Mouse (Mus musculus): ENCODE measurements around the gene Tas2r143. TPM values are rescaled to one million over a fixed set of nuclear protein-coding genes. Genes with fewer than 3 reads are reported as not detected.

Tas2r143 gene
- under 1 TPM in 1 of 2 experiments, not detected in 1; 0.39 TPM for total RNA-seq (2021)

DNA sequence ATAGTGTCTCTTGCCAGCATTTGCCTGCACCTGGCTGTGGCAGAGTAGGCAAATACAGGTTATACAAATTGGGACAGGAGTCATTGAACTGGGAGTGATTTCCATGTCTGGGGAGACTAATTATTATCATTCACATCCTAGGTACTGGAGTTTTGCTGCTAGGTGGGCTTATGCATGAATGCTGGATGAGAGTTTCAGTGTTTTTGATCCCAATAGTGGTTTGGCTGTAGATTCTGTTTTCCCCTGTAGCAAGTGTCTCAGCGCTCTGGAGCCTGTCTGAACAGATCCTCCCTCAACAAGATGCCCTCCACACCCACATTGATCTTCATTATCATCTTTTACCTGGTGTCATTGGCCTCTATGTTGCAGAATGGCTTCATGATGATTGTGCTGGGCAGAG, at the start of gene Tas2r143:
Gene Tas2r143 (plus strand): TSS at position 301 of the 400 bp plus-strand sequence.
- intact Hi-C loops (cut with DNase I): no loop called here
- DNase-seq (ENCODE audit: low spot score): no peak

DNA sequence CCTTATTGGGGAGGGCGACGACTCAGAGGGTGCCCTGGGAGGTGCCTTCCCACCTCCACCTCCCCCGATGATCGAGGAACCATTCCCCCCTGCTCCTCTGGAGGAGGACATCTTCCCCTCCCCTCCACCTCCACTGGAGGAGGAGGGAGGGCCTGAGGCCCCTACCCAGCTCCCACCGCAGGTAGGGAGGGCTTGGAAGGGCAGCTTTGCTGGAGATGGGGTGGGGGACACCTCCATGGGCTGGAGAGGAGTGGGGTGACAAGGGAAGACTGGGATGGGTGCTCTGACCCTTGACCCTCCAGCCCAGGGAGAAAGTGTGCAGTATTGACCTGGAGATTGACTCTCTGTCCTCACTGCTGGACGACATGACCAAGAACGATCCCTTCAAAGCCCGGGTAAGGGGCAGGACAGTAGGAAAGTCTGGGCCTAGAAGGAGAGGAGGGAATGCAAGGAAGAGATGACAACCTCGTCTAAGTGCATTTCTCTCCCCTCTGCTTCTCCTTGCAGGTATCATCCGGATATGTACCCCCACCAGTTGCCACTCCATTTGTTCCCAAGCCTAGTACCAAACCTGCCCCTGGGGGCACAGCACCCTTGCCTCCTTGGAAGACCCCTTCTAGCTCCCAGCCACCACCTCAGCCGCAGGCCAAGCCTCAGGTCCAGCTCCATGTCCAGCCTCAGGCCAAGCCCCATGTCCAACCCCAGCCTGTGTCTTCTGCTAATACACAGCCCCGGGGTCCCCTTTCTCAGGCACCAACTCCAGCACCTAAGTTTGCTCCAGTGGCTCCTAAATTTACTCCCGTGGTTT, 48.9 kb upstream of the Tas2r143 start:
- no peak for DNase-seq (ENCODE audit: low spot score)
- intact Hi-C loops (cut with DNase I): loop anchor here (1.0 kb wide), 1 partner anchor 24 kb away; no protein-coding TSS in a partner anchor

- no peak for DNase-seq (ENCODE audit: low spot score)
- intact Hi-C loops (cut with DNase I): no loop called here
Measured at GRCm38 (mm10) chr6:42351776-42352485, 48.1 kb upstream of the Tas2r143 start.

DNA sequence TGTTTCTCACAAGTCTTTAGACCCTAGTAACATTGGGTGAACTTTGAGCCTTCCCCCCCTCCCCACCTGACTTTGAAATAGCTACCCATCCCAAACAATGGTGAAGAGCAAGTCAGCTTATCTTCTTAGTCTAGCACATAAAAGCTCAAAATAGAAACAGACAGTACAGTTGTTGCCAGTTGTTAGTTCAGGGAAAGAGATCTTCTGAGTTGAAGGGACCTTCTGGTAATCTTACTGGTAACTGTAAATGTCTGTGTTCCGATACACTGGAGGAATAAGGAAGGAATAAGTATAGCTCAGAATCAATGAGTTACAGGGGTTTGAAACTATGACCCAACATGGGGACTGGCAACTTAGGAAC, 47.6 kb upstream of the Tas2r143 start:
- DNase-seq (ENCODE audit: low spot score): no peak
- intact Hi-C loops (cut with DNase I): no loop called here

DNA sequence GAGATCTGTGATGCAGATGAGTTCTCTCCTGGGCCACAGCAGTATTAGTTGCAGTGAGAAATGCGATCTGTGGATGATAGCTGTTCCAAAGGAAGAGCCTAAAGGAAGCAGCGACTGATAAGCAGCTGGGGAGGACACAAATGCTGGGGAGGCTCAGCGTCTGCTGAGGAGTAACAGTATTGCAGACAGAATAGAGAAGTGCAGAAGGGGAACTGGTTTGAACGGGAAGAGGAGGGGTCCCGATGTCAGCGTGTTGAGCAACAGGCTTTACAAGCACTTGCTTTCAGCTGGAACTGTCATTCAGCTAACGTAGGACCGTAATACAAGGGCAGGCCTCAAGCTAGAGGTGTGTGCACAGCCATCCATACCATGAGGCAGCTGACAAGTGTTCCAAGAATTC, 46.9 kb upstream of the Tas2r143 start:
- DNase-seq (ENCODE audit: low spot score): no peak
- intact Hi-C loops (cut with DNase I): no loop called here

DNA sequence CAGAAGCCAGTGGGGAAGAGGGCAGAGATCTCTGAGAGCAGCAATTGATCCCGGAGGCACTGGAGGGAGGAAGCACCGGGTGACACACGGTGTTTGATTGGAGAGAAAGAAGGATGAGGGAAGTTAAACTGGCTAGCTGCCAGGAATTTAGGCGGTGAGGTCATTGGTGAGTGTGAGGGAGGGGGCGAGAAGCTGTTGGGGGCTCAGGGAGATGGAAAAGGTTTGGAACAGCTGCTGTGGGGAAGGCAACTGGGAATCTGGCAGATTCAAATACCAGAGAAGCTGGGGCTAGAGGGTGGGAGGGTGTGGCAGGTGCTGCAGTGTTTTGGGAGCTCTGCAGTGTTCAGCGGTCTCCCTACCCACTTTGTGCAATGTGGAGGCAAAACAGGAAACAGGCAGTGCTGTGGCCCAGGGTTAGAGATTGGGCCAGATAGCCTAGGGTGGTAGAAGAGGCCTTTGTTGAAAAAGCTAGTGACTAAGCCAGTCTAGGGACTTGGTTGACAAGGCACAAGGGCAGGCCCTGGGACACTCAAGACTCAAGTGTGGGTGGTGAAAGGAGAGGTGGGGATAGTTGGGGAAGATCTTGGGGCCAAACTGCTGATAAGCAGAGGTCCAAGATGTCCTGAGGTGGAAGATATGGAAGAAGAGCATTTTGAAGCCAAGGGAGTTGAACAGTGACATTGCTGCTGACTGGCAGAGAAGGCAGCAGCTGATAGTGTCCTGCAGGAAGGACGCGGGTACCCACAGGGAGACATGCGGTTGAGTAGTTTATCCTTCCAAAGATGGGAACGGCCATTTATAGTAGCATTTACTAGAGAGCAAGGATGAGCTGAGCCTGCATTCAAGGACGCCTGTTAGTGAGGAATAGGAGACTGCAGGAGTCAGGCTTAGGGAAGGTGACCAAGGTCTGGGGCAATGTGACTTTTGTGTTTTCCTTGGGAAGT, 45.7 kb upstream of the Tas2r143 start:
- DNase-seq (ENCODE audit: low spot score): no peak
- intact Hi-C loops (cut with DNase I): no loop called here

DNA sequence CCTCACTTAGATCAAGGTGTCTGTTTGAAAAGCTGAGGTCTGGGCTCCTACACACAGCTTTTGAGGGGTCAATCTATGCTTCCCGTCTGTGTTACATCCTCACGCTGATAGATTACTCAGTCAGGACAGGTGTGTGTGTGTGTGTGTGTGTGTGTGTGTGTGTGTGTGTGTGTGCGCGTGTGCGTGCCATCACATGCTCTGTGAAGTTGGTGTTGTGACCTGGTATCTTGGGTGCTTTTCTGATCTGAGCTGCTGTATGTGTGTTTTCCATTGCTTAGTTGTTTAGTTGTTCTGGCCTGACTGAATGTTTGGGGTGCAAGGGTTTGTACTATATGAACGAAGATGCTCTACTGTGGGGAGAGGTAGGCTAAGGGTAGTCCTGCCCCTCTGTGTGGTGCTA, 44.7 kb upstream of the Tas2r143 start:
- no peak for DNase-seq (ENCODE audit: low spot score)
- intact Hi-C loops (cut with DNase I): no loop called here

GRCm38 (mm10) chr6:42355794-42356600, 44.0 kb upstream of the Tas2r143 start:
- intact Hi-C loops (cut with DNase I): no loop called here
- DNase-seq (ENCODE audit: low spot score): no peak

DNA sequence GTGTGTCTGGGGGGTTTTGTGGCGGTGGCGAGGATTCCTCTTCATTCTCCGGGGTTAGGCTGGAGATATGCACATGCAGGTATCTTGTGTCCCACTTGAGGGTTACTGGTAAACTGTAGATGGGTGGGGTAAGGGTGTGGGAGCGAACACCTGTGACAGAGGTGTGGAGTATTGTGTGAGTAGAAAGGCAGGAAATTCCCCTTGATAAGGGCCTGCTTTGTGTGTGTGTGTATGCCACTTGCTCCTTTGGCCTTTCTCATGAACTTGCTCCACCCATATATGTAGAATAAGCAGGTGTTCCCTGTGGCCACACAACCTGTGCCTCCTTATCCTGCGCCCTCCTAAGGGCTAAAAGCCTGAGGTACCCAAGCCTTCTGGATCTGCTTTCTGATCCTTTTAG, 43.1 kb upstream of the Tas2r143 start:
- intact Hi-C loops (cut with DNase I): no loop called here
- DNase-seq (ENCODE audit: low spot score): no peak

DNA sequence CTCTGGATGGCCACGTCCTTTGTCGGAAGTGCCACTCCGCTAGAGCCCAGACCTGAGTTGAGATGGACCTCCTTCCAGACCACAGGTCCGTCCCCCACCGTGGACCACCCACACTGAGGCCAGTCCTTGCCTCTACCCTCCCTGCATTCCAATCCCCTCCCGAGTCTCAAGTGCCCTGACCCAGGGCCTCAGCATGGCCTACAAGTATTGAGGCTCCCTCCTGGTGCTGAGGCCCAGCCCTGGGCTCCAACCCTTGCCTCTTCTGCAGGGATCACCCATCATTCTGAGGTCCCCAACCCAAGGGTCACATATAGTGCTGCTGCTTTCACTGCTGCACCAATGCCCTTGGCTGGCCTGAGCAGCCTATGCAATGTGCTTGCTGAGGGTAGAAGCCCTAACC, 42.1 kb upstream of the Tas2r143 start:
- DNase-seq (ENCODE audit: low spot score): no peak
- intact Hi-C loops (cut with DNase I): no loop called here

GRCm38 (mm10) chr6:42358901-42359300, 41.1 kb upstream of the Tas2r143 start:
- no peak for DNase-seq (ENCODE audit: low spot score)
- intact Hi-C loops (cut with DNase I): no loop called here

DNA sequence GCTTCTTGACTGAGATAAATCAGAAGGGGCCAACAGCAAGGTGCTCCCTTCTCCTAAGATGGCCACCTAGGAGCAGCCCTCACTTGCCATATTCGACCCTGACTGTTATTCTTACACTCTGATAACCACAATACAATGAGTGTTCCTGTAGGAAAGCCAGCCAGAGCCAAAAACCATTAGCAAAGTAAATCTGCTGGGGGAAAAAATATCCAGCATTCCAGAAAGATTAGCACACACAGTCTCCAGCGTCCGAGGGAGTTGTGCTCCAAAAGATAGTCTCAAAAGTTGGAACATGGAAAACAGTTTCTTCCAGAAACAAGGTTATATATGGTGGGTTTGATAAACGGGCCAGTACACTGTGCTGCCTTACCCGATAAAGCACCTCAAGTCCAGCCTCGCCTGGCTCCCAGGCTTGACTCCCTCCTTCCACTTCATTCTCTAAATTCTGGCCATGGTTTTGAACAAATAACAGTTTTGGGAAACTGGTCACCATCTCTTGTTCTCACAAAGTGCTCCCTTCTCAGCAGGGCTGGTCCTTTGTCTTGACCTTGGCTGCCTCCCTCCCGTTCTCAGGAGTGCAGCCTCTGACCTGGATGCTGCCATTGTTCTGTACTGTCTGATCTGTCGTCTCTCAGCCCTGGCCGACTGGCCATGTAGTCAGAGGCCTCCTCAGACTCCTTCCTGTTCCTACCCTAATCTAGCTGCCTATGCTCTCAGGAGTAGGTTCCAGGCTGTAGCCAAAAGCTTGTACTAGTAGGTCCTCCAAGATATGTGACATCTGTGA, 40.5 kb upstream of the Tas2r143 start:
- no peak for DNase-seq (ENCODE audit: low spot score)
- intact Hi-C loops (cut with DNase I): no loop called here

DNA sequence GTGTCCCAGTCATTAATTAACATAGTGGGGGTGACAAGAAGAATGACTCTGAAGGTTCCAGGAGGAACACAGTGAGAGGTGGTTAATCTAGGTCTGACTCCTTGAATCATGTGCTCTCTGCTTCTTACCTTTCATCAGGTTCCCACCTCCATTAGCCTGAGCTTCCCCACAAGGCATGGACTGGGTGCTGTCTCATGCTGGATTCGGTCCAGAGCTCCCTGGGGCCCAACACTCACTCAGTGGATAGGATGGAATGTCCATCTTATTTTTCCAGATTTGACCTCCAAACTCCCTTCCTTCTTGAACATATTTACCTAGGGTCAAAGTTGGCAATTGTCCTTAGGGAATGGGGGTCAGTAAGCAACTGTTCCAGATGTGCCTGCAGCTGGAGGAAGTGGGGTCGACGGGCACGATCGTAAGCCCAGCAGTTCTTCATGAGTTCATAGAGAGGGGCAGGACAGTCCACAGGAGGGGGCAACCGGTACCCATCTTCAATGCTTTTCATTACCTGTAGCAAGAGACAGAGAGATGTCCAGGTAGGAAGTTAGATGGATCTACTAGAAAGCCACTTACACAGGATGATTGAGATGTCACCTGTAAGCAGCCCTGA, 39.7 kb upstream of the Tas2r143 start:
- intact Hi-C loops (cut with DNase I): no loop called here
- DNase-seq (ENCODE audit: low spot score): no peak

DNA sequence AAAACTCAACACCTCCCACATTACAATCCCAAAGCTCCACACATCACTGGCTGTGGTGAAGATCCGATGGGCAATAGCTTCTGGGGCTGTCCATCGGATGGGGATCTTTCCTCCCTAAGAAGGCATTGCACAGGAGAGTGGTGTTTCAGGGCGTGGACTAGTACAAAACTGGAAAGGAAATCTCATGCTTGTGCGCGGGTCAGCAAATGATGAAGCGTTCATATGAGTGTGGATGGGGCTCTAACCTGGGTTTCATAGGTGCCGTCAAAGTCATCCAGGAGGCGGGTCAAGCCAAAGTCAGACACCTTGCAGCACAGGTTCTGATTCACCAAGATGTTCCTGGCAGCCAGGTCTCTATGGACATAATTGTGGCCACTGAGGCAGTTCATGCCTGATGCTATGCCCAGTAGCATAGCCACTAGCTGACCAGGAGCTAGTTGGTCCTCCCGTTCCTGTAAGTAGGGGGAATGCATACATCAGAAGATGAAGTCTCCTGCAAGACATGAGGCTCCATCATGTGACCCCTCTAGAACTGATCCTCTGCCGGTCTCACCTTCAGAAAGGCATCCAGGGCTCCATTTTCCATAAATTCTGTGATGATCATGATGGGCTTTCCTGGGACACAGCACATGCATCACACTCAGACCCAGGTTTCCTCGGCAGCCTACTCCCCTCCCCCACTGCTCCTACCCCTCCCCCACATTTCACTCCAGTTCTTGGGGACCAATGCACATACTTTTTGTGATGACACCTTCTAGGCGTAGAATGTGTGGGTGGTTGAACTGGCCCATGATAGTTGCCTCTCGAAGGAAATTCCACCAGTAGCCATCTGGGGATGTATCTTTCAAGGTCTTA, 38.8 kb upstream of the Tas2r143 start:
- intact Hi-C loops (cut with DNase I): no loop called here
- no peak for DNase-seq (ENCODE audit: low spot score)

DNA sequence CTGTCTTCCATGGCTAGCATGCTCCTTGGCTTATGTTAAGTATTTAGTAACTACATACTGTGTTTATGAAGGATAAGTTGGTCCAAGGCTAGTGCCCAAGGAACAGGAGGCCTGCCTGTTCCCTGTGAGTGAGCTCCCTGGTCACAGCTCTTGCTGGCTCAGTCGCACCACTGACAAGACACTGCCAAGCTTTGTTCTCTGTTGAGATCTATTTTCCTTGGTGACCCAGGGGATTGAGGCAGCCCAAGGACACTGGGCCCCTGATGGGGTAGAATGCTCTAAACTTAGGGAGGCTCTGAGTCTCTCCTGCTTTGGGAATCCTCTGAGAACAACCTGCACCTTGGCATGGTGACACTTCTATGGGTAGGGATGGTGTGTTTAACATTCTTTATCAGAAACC, 38.0 kb upstream of the Tas2r143 start:
- no peak for DNase-seq (ENCODE audit: low spot score)
- intact Hi-C loops (cut with DNase I): no loop called here

GRCm38 (mm10) chr6:42362497-42362896, 37.5 kb upstream of the Tas2r143 start:
- intact Hi-C loops (cut with DNase I): no loop called here
- no peak for DNase-seq (ENCODE audit: low spot score)

DNA sequence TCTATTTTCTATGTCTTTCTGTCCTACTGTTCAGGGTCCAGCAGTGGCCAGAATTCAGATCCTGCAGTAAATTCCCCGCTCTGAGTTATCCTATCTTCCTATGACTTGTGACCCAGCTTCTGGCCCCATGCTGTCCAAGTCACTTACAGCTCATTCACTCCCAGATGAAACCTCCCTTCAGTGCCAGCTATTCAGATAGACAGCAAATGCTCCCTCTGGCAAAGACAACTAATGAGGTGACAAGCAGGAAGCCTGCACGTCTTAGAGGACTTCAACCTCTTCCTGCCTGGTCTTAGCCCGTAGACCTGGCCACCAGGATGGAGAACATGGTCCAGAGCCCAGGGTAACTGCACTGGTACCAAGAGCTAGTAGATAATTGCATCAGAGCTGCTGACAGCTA, 37.1 kb upstream of the Tas2r143 start:
- DNase-seq (ENCODE audit: low spot score): no peak
- intact Hi-C loops (cut with DNase I): no loop called here

DNA sequence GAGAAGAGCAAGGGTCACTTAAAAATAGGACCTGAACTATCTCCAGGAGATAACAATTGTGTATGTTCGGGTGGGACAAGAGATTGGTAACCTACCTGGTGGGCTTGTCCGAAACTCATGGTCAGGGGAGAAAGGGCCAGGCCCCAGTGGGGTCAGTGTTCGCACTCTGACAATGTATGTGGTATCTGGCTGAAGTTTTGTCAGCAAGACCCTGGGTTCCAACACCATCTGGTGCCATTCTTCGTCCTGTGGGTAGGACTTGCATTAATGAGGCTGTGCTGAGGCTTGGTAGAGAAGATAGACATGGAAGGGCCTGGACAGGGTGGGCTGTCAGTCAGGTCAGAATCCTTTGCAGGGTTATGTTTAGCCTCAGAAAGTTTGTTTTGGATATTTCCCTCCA, 36.0 kb upstream of the Tas2r143 start:
- intact Hi-C loops (cut with DNase I): no loop called here
- no peak for DNase-seq (ENCODE audit: low spot score)

Measured in heart, postnatal 25 days (tissue).